Mouse (Mus musculus) heart, embryonic 12.5 days (tissue): ENCODE data around the gene Plxnb2. TPM values are rescaled to one million over a fixed set of nuclear protein-coding genes. Genes with fewer than 3 reads are reported as not detected.

Source experiments
- ATAC-seq: fragments of 200-750 bp; cut with Nextera tagmentation; 2 replicates; pipeline ENCODE4 v1.8.0; 2017; ENCODE audit warnings: moderate TSS enrichment, moderate library complexity; ENCODE audit not compliant: insufficient number of reproducible peaks, low FRiP score
- H3K27ac ChIP-seq: fragments of 300-500 bp; sonication (generic); 2 replicates; pipeline ENCODE4 v1.5.1; 2016; ENCODE audit warnings: mild to moderate bottlenecking, moderate library complexity; ENCODE audit not compliant: poor library complexity, severe bottlenecking
- H3K27me3 ChIP-seq: fragments of 300-500 bp; sonication (generic); replicated peaks from 2 replicates; pipeline ENCODE4 v1.6.1; 2016; ENCODE audit warnings: mild to moderate bottlenecking, moderate library complexity
- H3K36me3 ChIP-seq: fragments of 300-500 bp; sonication (generic); 2 replicates; pipeline ENCODE4 v1.6.1; 2016; ENCODE audit warnings: mild to moderate bottlenecking, moderate library complexity
- H3K4me1 ChIP-seq: fragments of 300-500 bp; sonication (generic); replicated peaks from 2 replicates; pipeline ENCODE4 v1.6.1; 2016; ENCODE audit warnings: mild to moderate bottlenecking
- H3K4me2 ChIP-seq: fragments of 300-500 bp; sonication (generic); 2 replicates; pipeline ENCODE4 v1.6.1; 2016; ENCODE audit warnings: mild to moderate bottlenecking, moderate library complexity
- H3K4me3 ChIP-seq: fragments of 300-500 bp; sonication (generic); 2 replicates; pipeline ENCODE4 v1.5.1; 2016; ENCODE audit warnings: mild to moderate bottlenecking
- H3K9ac ChIP-seq: fragments of 300-500 bp; sonication (generic); 2 replicates; pipeline ENCODE4 v1.6.1; 2016; ENCODE audit warnings: mild to moderate bottlenecking, moderate library complexity
- H3K9me3 ChIP-seq: fragments of 300-500 bp; sonication (generic); replicated peaks from 2 replicates; pipeline ENCODE4 v1.6.1; 2016; ENCODE audit warnings: mild to moderate bottlenecking, moderate library complexity
- WGBS: fragments of 180-500 bp; shearing (Covaris S2); methylation state at CpG from one replicate; pipeline ENCODE4 v1.1.7; 2016; 5-methylcytosine and 5-hydroxymethylcytosine counted together
- polyA plus RNA-seq: library from polyadenylated mRNA; unstranded; fragments of >200 nt; fragmentation: Nextera tagmentation; extraction: Ambion mirVana; gene quantifications from 2 replicates; pipeline ENCODE4 v1.2.1, GENCODE M21; 2016

Gene Plxnb2
- polyA plus RNA-seq, 1 experiment from 2014 or later, result 124 TPM

GRCm38 (mm10) chr15:89147895-89148294 lies 32.7 kb downstream of the Plxnb2 start:
- 56% methylated on average over 4 of the region's 4 CpGs for WGBS
- no peak for ATAC-seq
- no peak overlapping the region for H3K27ac ChIP-seq
- no peaks in the 10 kb centered on the region for H3K9me3 ChIP-seq
- H3K4me1 ChIP-seq, result peaks cover 32% of the 10 kb centered on the region
- H3K27me3 ChIP-seq, result peaks cover 72% of the 10 kb centered on the region
- H3K4me3 ChIP-seq, result no peak overlapping the region
- no peak overlapping the region for H3K4me2 ChIP-seq
- H3K36me3 ChIP-seq, result no peaks in the 10 kb centered on the region
- no peak overlapping the region for H3K9ac ChIP-seq

- peaks cover 76% of the 10 kb centered on the region for H3K27me3 ChIP-seq
- H3K4me2 ChIP-seq, result no peak overlapping the region
- no peaks in the 10 kb centered on the region for H3K9me3 ChIP-seq
- H3K4me1 ChIP-seq, result peaks cover 32% of the 10 kb centered on the region
- 20% methylated on average over 10 of the region's 10 CpGs for WGBS
- H3K27ac ChIP-seq, result no peak overlapping the region
- ATAC-seq, result no peak
- no peak overlapping the region for H3K4me3 ChIP-seq
- H3K36me3 ChIP-seq, result no peaks in the 10 kb centered on the region
- no peak overlapping the region for H3K9ac ChIP-seq
Measured at GRCm38 (mm10) chr15:89147456-89147855, 33.1 kb downstream of the Plxnb2 start.

DNA sequence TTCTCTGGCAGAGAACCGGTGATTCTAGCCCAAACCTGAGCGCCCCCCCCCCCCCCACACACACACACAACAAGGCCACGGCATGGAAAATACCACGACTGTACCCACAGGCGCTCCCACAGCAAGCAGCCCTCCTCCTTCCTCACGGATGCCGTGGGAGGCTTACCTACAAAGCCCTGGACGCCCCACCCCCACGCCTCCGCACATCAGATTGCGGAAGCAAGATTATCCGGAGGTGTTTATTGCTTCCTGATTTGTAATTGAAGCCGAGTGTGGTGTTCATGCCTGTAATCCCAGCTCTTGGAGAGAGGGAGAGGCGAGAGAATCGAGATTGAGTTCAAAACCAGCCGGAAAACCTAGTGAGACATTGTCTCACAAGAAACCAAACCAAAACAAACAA lies 33.6 kb downstream of the Plxnb2 start:
- Histone ChIP-seq H3K9ac (peak overlapping the region; percentile 39; the same call in 1 of the 2 replicates), H3K4me3 (peak overlapping the region; percentile 34), H3K9me3 (no peaks in the 10 kb centered on the region), H3K4me1 (peaks cover 34% of the 10 kb centered on the region), H3K36me3 (no peaks in the 10 kb centered on the region), H3K4me2 (peak overlapping the region; percentile 63), H3K27ac (no peak overlapping the region), H3K27me3 (peaks cover 80% of the 10 kb centered on the region)
- 8% methylated on average over 15 of the region's 16 CpGs for WGBS
- ATAC-seq, result no peak

DNA sequence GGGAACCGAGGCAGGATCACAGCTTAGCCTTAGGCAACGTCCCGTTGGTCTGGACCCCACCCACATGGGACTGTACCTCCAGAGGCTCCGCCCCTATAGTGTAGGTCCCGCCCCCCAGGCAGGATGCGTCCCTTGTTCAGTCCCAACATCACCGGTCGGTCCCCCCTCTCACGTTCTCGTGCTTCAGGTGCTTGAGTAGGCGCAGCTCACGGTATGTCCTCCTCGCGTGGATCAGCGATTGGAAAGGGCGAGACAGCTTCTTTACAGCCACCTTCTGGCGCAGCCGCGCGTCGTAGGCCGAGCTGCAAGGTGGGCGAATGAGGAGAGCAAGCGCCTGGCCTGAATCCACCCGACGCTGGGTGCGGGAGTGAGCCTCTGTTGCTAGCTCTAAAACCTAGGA lies 34.1 kb downstream of the Plxnb2 start:
- Histone ChIP-seq H3K4me3 (peak overlapping the region; percentile 34), H3K9me3 (no peaks in the 10 kb centered on the region), H3K4me1 (peaks cover 39% of the 10 kb centered on the region), H3K9ac (peak overlapping the region; percentile 39), H3K36me3 (no peaks in the 10 kb centered on the region), H3K27ac (no peak overlapping the region), H3K27me3 (peaks cover 85% of the 10 kb centered on the region), H3K4me2 (peak overlapping the region; percentile 63)
- 2% methylated on average over 27 of the region's 27 CpGs for WGBS
- no peak for ATAC-seq

DNA sequence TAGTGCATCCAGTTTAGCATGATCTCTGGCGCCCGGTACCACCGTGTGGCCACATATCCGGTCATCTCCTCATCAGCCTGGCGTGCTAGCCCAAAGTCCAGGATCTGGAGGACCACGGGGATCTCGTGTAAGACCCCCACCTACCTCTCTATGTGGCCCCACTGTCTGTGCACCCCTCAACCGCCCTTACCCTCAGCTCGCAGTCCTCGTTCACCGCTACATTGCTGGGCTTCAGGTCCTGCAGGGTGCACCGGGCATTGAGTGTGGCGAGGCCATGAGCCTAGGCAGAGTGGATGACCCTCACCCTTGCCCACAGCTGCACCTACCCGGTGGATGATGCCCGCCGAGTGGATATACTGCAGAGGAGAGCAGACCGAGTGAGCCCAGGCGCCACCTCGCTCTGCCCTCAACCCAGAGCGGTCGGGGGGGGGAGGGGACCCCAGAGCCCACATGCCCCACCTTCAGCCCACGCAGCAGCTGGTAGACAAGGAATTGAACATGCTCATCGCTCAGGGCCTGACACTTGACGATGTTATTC lies 34.7 kb downstream of the Plxnb2 start:
- Histone ChIP-seq H3K27ac (no peak overlapping the region), H3K36me3 (no peaks in the 10 kb centered on the region), H3K27me3 (peaks cover 92% of the 10 kb centered on the region), H3K4me1 (peaks cover 46% of the 10 kb centered on the region), H3K9ac (no peak overlapping the region), H3K4me2 (peak overlapping the region; percentile 63), H3K4me3 (0 out of 2 replicates have a peak overlapping the region, but pooled peaks have one; percentile 34), H3K9me3 (no peaks in the 10 kb centered on the region)
- ATAC-seq, result no peak
- 58% methylated on average over 24 of the region's 24 CpGs for WGBS

DNA sequence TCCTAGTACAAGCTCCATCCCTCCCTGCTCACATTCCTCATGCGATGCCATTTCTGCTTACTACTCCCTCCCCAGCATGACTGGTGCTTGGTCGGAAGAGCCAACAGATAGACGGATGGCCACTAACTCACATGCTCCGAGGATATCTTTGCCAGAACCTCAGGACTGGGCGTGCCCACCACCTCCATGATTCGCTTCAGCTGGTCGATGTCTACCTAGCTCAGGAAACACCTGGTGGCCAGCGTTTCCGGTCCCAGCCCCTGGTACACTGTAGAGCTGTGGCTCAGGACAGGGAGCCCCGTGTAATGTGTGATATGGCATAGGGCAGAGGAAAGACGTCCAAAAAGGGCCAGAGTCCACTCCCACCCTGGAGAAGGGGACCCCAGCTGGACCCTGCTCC lies 35.6 kb downstream of the Plxnb2 start:
- 81% methylated on average over 11 of the region's 11 CpGs for WGBS
- no peaks in the 10 kb centered on the region for H3K36me3 ChIP-seq
- ATAC-seq, result no peak
- no peak overlapping the region for H3K4me3 ChIP-seq
- peaks cover 95% of the 10 kb centered on the region for H3K27me3 ChIP-seq
- no peak overlapping the region for H3K4me2 ChIP-seq
- H3K4me1 ChIP-seq, result peaks cover 46% of the 10 kb centered on the region
- no peaks in the 10 kb centered on the region for H3K9me3 ChIP-seq
- H3K9ac ChIP-seq, result no peak overlapping the region
- no peak overlapping the region for H3K27ac ChIP-seq

DNA sequence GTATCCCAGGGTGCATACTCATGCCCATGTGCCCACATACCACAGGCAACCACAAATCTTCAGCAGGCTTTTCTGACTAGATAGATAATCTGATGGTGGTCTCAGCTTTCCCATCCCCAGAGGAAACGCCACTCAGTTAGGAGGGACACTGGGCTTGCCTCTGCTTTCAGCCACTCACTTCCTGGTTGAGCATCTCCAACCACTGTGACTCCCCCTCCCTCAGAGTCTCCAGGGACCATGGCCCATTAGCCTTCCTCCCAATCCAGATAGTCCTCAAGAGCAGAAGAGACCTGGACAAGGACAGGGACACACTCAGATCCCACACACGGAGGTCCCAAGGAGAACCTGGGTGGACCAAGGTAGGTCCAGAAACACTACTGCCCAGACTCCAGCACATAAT lies 37.5 kb downstream of the Plxnb2 start:
- ATAC-seq, result no peak

GRCm38 (mm10) chr15:89141905-89142304 lies 38.7 kb downstream of the Plxnb2 start:
- H3K4me1 ChIP-seq, result peaks cover 48% of the 10 kb centered on the region
- H3K27ac ChIP-seq, result no peak overlapping the region
- no peaks in the 10 kb centered on the region for H3K9me3 ChIP-seq
- WGBS, result 52% methylated on average over 4 of the region's 4 CpGs
- no peak overlapping the region for H3K4me2 ChIP-seq
- peaks cover 71% of the 10 kb centered on the region for H3K27me3 ChIP-seq
- ATAC-seq, result no peak
- H3K4me3 ChIP-seq, result no peak overlapping the region
- H3K36me3 ChIP-seq, result no peaks in the 10 kb centered on the region
- H3K9ac ChIP-seq, result no peak overlapping the region

More for the DNA sequence above, 37.5 kb downstream of the Plxnb2 start:
- Histone ChIP-seq H3K4me3 (no peak overlapping the region), H3K4me1 (peaks cover 37% of the 10 kb centered on the region), H3K27ac (no peak overlapping the region), H3K27me3 (peaks cover 83% of the 10 kb centered on the region), H3K9ac (no peak overlapping the region), H3K9me3 (no peaks in the 10 kb centered on the region), H3K36me3 (no peaks in the 10 kb centered on the region), H3K4me2 (no peak overlapping the region)
- 68% methylated on average over 2 of the region's 2 CpGs for WGBS

GRCm38 (mm10) chr15:89141443-89141842 lies 39.1 kb downstream of the Plxnb2 start:
- Histone ChIP-seq H3K9me3 (no peaks in the 10 kb centered on the region), H3K9ac (no peak overlapping the region), H3K27me3 (peaks cover 66% of the 10 kb centered on the region), H3K4me3 (no peak overlapping the region), H3K4me2 (no peak overlapping the region; the same call in 1 of the 2 replicates), H3K4me1 (peaks cover 43% of the 10 kb centered on the region), H3K36me3 (no peaks in the 10 kb centered on the region), H3K27ac (no peak overlapping the region)
- 17% methylated on average over 5 of the region's 5 CpGs for WGBS
- ATAC-seq, result no peak

DNA sequence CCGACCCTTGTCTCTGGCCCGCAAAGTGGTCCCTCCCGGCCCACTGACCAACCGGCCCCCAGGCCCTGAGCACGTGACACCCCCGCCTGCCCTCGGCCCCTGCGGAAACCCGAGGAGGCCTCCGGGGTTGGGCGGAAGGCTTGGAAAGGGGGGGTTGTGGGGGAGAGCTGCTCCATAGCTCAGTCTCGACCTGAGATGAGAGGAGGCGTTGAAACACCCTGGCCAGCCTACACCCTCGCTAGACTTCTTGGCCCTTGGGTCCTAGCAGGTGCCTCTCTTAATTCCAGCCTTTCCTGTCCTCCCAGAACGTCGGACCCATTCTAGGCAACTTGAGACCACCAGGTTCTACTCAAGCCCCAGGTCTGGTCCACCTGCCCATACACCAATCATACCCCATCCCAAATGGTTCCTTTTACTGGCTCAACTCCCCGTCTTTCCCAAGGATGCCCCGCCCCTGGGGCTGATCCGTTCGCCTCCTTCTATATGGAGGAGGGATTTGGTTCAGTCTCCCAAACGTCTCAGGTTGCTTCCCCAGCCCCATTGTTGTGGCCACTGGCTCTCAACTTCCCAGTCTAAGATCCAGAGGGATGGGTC lies 39.8 kb downstream of the Plxnb2 start, which contains the start of gene Mapk12:
Gene Mapk12 (minus strand): TSS at position 45 of the 594 bp plus-strand sequence.
- H3K4me1 ChIP-seq, result peaks cover 38% of the 10 kb centered on the region
- H3K9me3 ChIP-seq, result no peaks in the 10 kb centered on the region
- H3K27ac ChIP-seq, result peak within 1 kb of the TSS; percentile 7; the same call in 1 of the 2 replicates
- H3K36me3 ChIP-seq, result no peaks in the 10 kb centered on the region
- H3K4me2 ChIP-seq, result peak within 1 kb of the TSS; percentile 98
- H3K9ac ChIP-seq, result peak within 1 kb of the TSS; percentile 75
- WGBS, result 2% methylated on average over 21 of the region's 21 CpGs
- peak; percentile 80 for ATAC-seq
- H3K4me3 ChIP-seq, result peak within 1 kb of the TSS; percentile 75
- peaks cover 59% of the 10 kb centered on the region for H3K27me3 ChIP-seq

DNA sequence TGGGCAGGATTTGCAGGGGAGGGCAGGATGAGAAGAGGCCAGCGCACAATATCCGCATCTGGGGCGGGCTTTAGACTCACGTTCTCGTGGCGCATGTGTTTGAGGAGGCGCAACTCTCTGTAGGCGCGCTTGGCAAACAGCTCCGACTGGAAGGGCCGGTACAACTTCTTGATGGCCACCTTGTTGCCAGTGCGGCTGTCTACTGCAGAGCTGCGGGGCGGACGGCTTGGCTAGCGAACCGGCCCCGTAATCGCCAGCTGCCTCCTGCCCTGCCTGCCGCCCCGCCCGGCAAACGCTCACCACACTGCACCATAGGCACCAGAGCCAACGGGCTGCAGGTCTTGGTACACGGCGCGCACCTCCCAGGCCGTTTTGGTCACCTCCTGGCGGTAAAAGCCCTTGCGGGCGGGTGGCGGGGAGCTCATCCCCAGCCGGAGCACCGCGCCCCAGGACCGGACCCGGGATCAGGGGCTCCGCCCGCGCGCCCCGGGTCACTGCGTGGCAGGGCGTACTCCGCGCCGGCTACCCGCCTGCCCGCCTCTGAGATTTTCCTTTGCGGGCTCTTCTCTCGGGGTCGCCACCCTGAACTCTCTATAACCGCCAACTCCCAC lies 40.4 kb downstream of the Plxnb2 start:
- Histone ChIP-seq H3K9me3 (no peaks in the 10 kb centered on the region), H3K36me3 (peaks cover 2% of the 10 kb centered on the region; the same call in 1 of the 2 replicates), H3K27ac (peak overlapping the region; percentile 7; the same call in 1 of the 2 replicates), H3K4me3 (peak overlapping the region; percentile 75), H3K27me3 (peaks cover 53% of the 10 kb centered on the region), H3K4me2 (peak overlapping the region; percentile 98), H3K4me1 (peaks cover 38% of the 10 kb centered on the region), H3K9ac (peak overlapping the region; percentile 75)
- ATAC-seq, result peak; percentile 20
- under 1% methylated on average over 53 of the region's 53 CpGs for WGBS
